In the genomic region with DNA sequence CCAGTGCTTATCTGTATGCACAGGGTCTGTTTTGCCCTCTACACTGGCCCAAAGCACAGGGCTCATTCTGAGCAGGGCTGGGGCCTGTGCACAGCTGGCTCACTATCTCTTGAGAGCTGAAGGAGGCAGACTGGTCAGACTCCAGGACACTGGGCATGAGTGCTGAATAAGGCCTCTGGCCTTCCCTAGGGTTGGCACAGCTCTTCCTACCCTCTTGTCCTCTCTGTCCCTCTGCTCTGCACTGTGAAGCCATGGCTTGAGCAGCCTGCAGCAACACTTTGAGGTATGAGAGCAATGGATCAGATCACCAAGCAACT, we compare ENCODE assay signal across 9 mouse cellular contexts. TPM values are rescaled to one million over a fixed set of nuclear protein-coding genes. Genes with fewer than 3 reads are reported as not detected.
DNase-seq lines count a peak whose midpoint lies in the region; ATAC-seq lines count a peak whose summit lies in the region.
"Had no signal": no experiment of that assay in that cellular context is flagged by ENCODE, and none has a peak within 500 bp of the region (broad histone marks: within the 10 kb centered on the region; RNA-seq: fewer than 3 reads in every experiment).

No protein-coding gene starts in this region.

- no peak overlapping the region for H3K4me3 ChIP-seq in lung, embryonic 15.5 days
- no peak overlapping the region for H3K4me3 ChIP-seq in heart, embryonic 16.5 days (ENCODE audit: low read length)

- ATAC-seq in lung, embryonic 15.5 days (ENCODE audit: borderline replicate concordance, extremely low read depth, low FRiP score, low TSS enrichment), result no peak
- no peak for ATAC-seq in heart, embryonic 16.5 days (replicated peaks; ENCODE audit: extremely low read depth, insufficient read depth, low FRiP score)
- peak; percentile 54 for ATAC-seq in megakaryocyte progenitor cell, adult 5-6 weeks (replicated peaks; ENCODE audit: poor library complexity)

- H3K27me3 ChIP-seq in lung, embryonic 15.5 days, result no peaks in the 10 kb centered on the region
- H3K27me3 ChIP-seq in heart, embryonic 16.5 days (ENCODE audit: control insufficient read depth, insufficient read depth, low read length), result no peaks in the 10 kb centered on the region

- H3K4me2 ChIP-seq in lung, embryonic 15.5 days, result no peak overlapping the region
- H3K4me2 ChIP-seq in heart, embryonic 16.5 days (ENCODE audit: low read depth, low read length), result no peak overlapping the region

- H3K4me1 ChIP-seq in lung, embryonic 15.5 days, result peaks cover 18% of the 10 kb centered on the region
- H3K4me1 ChIP-seq in heart, embryonic 16.5 days (ENCODE audit: control insufficient read depth, insufficient read depth, low read length), result peaks cover 16% of the 10 kb centered on the region

- no peaks in the 10 kb centered on the region for H3K9me3 ChIP-seq in lung, embryonic 15.5 days
- no peaks in the 10 kb centered on the region for H3K9me3 ChIP-seq in heart, embryonic 16.5 days (replicated peaks; ENCODE audit: control insufficient read depth, low read length)

- peak overlapping the region; percentile 53; the same call in 1 of the 2 replicates for H3K27ac ChIP-seq in lung, embryonic 15.5 days
- H3K27ac ChIP-seq in heart, embryonic 16.5 days (ENCODE audit: low read length), result peak overlapping the region; percentile 65

- no peak overlapping the region for H3K9ac ChIP-seq in lung, embryonic 15.5 days
- H3K9ac ChIP-seq in heart, embryonic 16.5 days (ENCODE audit: low read length), result 0 out of 2 replicates have a peak overlapping the region, but pooled peaks have one; percentile 30

- DNase-seq in lung, postnatal 10 days, result no peak
- peak; percentile 44 for DNase-seq in kidney, postnatal 14 days
- DNase-seq in adrenal gland, postnatal 10 days, result no peak
- no peak for DNase-seq in adrenal gland, postnatal 4 days (ENCODE audit: low spot score in 2 of 2)
- no peak for DNase-seq in adrenal gland, adult 2 months
- DNase-seq: left cerebral cortex, postnatal 4 days had no signal

- H3K36me3 ChIP-seq in lung, embryonic 15.5 days, result no peaks in the 10 kb centered on the region
- H3K36me3 ChIP-seq in heart, embryonic 16.5 days (ENCODE audit: control insufficient read depth, insufficient read depth), result no peaks in the 10 kb centered on the region

RNA-seq across cellular contexts. Expression of gene Slc22a1, which starts 6.3 kb away (rescaled TPM):
- polyA plus RNA-seq in lung, embryonic 15.5 days (2015; fragmentation: Nextera tagmentation; extraction: Ambion mirVana), result 6.3 and 11.1 TPM in 2 replicates
- 37.6 and 39.9 TPM in 2 replicates for polyA plus RNA-seq in heart, embryonic 16.5 days (2015; fragmentation: Nextera tagmentation; extraction: Ambion mirVana)
- total RNA-seq in megakaryocyte progenitor cell, adult 5-6 weeks (2015), result not detected in 2 replicates
- total RNA-seq in megakaryocyte progenitor cell, adult 5-6 weeks (2017), result not detected in 2 replicates
- total RNA-seq in adrenal gland, postnatal 10 days (2021), result 10 to 100 TPM; 10.1 to 24.6 TPM
- total RNA-seq in adrenal gland, postnatal 4 days (2021), result 10 to 100 TPM in 1 of 2 experiments, 1 to 10 TPM in 1; 4.5 to 17.4 TPM
- 1 to 10 TPM in 1 of 2 experiments, not detected in 1; 1.7 TPM for total RNA-seq in adrenal gland, adult 2 months (2021)
- polyA plus RNA-seq in adrenal gland, adult 2 months (2012; rRNA removed), result 0.11 and 0.29 TPM in 2 replicates
